Mouse (Mus musculus) heart, embryonic 14.5 days (tissue): ENCODE measurements around the gene Sult3a2. TPM values are rescaled to one million over a fixed set of nuclear protein-coding genes. Genes with fewer than 3 reads are reported as not detected.

Experiments used
- polyA plus RNA-seq: library from polyadenylated mRNA; unstranded; fragments of >200 nt; fragmentation: Nextera tagmentation; extraction: Ambion mirVana; gene quantifications from 2 replicates; pipeline ENCODE4 v1.2.1, GENCODE M21; 2014

Sult3a2 gene
- polyA plus RNA-seq, 1 experiment from 2014 or later, result not detected

Other genes starting within 250 kb of the Sult3a2 start
- gene Clvs2, start 161.9 kb downstream of the Sult3a2 start, polyA plus RNA-seq, result 0.26 TPM in 1 of 2 replicates, not detected in the other
- gene Sult3a1, start 71.0 kb upstream of the Sult3a2 start, polyA plus RNA-seq, result not detected in 2 replicates
- gene Rsph4a, start 118.4 kb upstream of the Sult3a2 start, polyA plus RNA-seq, result 0.05 TPM in 2 replicates
- 12.2 and 13.6 TPM in 2 replicates for gene Zup1, start 164.6 kb upstream of the Sult3a2 start, polyA plus RNA-seq
- 107 and 109 TPM in 2 replicates for gene Rwdd1, start 232.9 kb upstream of the Sult3a2 start, polyA plus RNA-seq